Mouse (Mus musculus): ENCODE results near the gene Exosc10.

DNA sequence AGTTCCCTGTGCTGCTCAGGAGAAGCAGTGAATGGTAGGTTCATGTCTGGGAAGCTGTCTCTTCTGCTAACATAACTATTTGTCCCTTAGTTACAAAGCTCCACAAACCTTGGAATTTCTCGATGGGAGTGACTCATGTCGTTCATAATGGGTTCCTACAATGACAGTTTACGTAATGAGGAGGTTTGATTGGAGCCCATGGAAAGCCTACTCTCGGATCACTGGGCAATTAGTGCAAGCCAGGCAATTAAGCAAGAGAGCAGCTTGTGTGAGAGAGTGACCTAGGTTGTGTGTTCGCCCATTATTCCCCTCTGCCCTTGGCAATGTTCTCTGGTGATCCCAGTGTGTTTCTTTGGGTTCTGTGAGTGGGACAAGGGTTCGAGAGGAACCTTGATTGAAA lies 37.7 kb downstream of the Exosc10 start:
- TF ChIP-seq CTCF (IDR thresholded peaks at IDR 0.05; ENCODE audit: low read depth) = no peak
- no peak for TF ChIP-seq EP300 (IDR thresholded peaks at IDR 0.05; ENCODE audit: low read depth)

All from liver, embryonic 14.5 days (tissue).